Mouse (Mus musculus): ENCODE results near the gene Hnf1b. TPM values are rescaled to one million over a fixed set of nuclear protein-coding genes. Genes with fewer than 3 reads are reported as not detected.

Gene Hnf1b
- total RNA-seq, 1 experiment from 2014 or later: 1.8 TPM

DNA sequence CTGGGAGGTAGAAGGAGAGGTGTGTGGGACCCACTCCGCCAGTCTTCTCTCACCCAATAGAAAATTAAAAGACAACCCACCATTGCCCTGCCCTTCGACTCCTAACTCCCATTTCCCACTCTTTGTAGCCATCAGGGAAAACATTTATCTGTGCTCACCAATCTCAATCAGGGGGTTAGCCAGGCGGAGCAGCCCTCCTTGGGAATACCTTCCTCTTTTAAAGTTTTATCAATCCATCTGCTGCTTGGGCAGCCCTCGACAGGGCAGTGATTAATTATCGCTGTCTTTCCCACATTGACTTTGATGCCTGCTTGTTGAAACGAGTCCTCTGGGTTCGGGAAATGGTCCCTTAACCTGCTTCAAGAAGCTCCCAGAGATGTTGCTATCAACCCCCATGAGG is 47.7 kb downstream of the Hnf1b start:
- DNase-seq: no peak

- no peak for DNase-seq
Measured at GRCm38 (mm10) chr11:83902812-83903211, 52.9 kb downstream of the Hnf1b start.

DNA sequence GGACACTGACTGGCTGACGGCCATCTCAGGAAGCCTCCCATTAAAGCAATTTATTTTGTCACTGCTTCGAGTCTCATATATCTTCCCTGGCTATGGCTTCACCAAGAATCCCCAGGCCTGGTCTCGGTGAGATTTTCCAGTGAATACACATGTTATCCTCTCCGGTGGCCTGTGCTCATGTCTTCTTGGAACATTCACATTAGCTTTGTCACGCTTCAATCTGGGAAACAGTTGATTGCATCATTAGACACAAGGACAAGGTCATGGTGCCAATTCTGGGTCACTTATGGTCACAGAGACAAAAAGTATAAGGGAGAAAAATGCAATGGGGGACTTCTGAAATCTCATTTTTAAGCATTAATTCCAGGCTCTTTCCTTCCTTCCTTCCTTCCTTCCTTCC is 55.9 kb downstream of the Hnf1b start:
- DNase-seq: peak; percentile 41

GRCm38 (mm10) chr11:83908376-83908775 is 58.5 kb downstream of the Hnf1b start:
- DNase-seq: no peak

GRCm38 (mm10) chr11:83913824-83914311 is 64.0 kb downstream of the Hnf1b start:
- DNase-seq: no peak

GRCm38 (mm10) chr11:83914501-83914900 is 64.6 kb downstream of the Hnf1b start:
- no peak for DNase-seq

DNA sequence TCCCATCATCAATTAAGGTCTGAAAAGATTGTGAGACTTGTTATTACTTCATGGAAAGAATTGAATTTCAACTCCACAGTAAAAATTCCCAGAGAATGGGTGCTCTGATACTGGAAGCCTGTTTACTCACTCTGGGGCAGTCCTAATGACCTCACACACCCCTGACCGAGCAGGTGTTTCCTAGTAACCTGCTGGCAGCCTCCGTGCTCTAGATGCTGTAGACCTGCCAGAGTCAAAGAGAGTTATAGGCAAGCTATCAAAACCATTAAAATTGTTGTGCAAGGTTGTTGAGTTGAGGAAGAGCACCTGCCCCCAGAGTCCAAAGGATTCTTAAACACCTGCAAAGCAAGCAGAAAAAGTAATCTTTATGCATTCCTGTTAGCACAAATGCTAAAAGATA is 72.7 kb downstream of the Hnf1b start:
- no peak for DNase-seq

DNA sequence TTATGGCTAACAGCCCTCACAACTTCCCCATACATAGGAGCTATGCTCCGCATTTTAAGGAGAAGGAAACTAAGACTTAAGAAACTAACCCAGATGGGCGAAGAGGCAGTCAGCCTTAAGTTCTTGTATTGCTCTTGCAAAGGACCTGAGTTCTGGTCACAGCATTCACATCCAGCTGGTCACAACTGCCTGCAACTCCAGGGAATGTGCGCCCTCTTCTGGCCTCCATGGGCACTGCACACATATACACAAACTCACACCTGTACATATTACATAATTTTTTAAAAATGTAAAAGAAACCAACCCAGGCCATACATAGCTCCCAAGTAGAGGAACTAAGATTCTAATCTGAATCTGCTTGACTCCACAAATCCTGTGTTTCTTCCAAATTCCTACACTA is 77.2 kb downstream of the Hnf1b start:
- DNase-seq: peak; percentile 37

DNA sequence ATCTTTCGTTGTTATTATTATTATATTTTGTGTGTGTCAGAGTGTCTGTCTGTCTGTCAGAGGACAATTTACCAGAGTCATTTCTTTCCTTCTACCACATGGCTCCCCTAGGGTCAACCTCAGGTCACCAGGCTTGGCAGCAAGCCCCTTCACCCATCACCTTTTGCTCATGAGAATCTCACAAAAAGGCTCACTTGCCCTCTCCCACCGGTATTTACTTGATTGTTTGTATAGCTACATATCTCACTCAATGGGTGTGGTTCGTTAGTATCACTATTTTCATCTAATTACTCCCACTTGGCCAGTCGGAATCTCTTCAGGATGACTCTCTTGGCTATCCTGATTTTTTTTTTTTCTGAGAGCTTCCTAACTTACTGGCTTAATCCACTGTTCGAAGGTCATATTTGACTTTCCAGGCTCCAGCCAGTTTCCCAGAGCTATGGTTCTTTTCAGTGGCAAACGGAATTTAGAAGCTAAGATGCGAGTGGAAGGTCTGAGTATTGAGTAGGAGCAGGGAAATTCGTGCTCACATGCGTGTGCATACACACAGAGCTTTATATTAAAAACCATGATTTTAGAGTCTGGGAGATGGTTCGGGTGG is 82.7 kb downstream of the Hnf1b start:
- no peak for DNase-seq

- no peak for DNase-seq
Measured at GRCm38 (mm10) chr11:83933376-83933775, 83.5 kb downstream of the Hnf1b start.

GRCm38 (mm10) chr11:83935986-83936665 is 86.3 kb downstream of the Hnf1b start:
- peak; percentile 85 for DNase-seq

DNA sequence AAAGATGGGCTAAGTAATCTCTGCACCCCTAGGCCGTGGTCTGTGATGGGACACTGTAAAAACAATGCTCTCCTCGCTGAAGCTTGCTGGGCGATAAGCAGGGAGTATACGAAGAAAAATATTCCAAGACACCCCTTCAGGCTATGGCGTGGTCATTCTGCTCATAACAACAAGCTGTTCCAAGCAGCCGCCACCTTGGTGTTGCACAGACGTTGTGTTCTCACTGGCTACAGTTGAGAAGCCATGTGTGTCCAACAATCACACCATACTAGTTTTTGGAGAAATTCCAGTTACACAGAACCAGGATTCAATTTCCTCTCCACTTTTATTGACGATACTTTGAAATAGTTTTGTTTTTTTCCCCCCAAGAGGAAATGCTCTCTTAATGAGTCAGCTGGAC is 88.7 kb downstream of the Hnf1b start:
- no peak for DNase-seq

DNA sequence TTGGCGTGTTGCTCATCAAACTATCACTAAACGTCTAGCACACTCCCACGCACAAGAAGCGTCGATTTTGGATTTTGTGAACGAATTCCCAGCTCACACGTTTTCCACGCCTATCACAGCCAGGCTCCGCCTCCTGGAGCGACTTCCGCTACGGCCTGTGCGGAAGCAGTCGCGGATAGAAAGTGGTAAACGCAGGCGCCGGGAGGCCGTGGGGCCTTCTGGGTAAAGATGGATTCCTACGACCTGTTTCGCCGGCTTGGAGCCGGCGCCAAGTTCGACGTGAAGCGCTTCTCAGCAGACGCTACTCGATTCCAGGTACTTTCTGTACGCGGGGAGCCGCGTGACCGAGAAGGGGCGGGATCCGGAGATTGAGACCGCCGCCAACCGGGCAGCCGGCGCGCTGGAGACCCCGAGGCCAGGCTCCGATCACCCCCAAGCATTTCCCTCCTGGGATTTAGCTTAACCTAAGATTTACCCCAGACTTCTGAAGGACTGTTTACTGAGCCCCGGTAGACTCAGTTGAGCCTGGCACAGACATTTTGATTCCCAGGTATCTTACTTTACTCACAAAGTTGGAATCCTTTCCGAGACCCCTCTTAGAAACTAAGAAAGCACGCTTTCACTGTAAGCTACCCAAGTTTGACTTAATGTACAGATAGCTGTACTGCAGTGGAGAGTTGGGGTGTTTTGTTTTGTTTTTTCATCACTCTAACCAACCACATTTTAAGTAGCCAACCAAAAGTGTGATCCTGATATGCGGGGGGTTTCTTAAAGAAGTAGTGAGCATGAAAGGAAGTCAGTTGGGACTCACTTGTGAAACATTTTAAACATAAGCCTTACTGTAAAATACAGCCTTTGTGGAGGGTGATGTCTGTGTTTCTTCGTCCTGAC is 92.3 kb downstream of the Hnf1b start, which contains the start of gene Ddx52:
TSS of gene Ddx52 (plus strand) at position 113 of the 891 bp plus-strand sequence.
- peak; percentile 94 for DNase-seq

Other genes starting within 250 kb of the Hnf1b start
- not detected in 2 replicates for gene Rpl9-ps1, start 204.4 kb upstream of the Hnf1b start, total RNA-seq (2021)
- gene Ccl3, start 200.7 kb upstream of the Hnf1b start, total RNA-seq (2021): not detected in 2 replicates
- not detected in 2 replicates for gene Ccl4, start 187.5 kb upstream of the Hnf1b start, total RNA-seq (2021)
- 1.3 and 1.7 TPM in 2 replicates for gene Wfdc17, start 146.1 kb upstream of the Hnf1b start, total RNA-seq (2021)
- gene Wfdc18, start 141.0 kb upstream of the Hnf1b start, total RNA-seq (2021): not detected in 2 replicates
- gene Wfdc21, start 103.1 kb upstream of the Hnf1b start, total RNA-seq (2021): 2.8 TPM in 1 of 2 replicates, not detected in the other
- 12.5 and 15.5 TPM in 2 replicates for gene Heatr6, start 96.4 kb upstream of the Hnf1b start, total RNA-seq (2021)
- 18.7 and 19.7 TPM in 2 replicates for gene Ddx52, start 92.0 kb downstream of the Hnf1b start, total RNA-seq (2021)
- gene Synrg, start 114.4 kb downstream of the Hnf1b start, total RNA-seq (2021): 38.6 and 45.5 TPM in 2 replicates
- 4.4 and 4.9 TPM in 2 replicates for gene Dusp14, start 219.2 kb downstream of the Hnf1b start, total RNA-seq (2021)

All from adrenal gland, postnatal 14 days (tissue).